Mouse (Mus musculus): Measurements from ENCODE around the gene Snx9. TPM values are rescaled to one million over a fixed set of nuclear protein-coding genes. Genes with fewer than 3 reads are reported as not detected.

The Snx9 gene
- polyA plus RNA-seq, 1 experiment, result 17.8 TPM

- H3K4me3 ChIP-seq (replicated peaks; ENCODE audit: insufficient read depth, low read depth, low read length), result no peak overlapping the region
- no peaks in the 10 kb centered on the region for H3K27me3 ChIP-seq (ENCODE audit: control insufficient read depth, insufficient read depth, low read length)
- DNase-seq, result peak; percentile 64 to 84
- WGBS, result 50% methylated on average over 13 of the region's 13 CpGs
- TF ChIP-seq POLR2A (IDR thresholded peaks at IDR 0.05; ENCODE audit: borderline replicate concordance, insufficient read depth, low read length) (no peak), CTCF (IDR thresholded peaks at IDR 0.05; ENCODE audit: borderline replicate concordance, insufficient read depth, low read depth, low read length) (no peak)
- peaks cover 10% of the 10 kb centered on the region for H3K4me1 ChIP-seq (ENCODE audit: control insufficient read depth, insufficient read depth, low read length)
- no peak overlapping the region for H3K27ac ChIP-seq (ENCODE audit: insufficient read depth, low read length)
These were observed 42.8 kb upstream of the Snx9 start for GRCm38 (mm10) chr17:5798221-5798801.

DNA sequence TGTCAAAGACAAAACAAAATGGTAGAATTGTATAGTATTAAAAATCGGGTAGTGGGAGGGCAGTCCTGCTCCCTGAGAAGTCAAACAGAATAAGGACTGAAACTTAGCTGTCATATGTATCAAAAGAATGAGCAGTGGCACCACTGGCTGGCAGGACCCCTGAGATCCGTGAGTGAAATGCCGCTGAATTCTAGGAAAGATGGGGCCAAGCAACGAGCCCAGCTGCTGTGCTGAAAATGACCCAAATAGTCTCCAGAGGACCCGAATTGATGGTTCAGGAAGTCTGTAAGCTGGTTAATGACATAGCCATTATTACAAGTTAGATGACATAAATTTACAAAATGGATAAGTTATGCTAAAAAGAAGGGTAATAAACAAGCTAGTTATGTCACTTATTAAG, 42.2 kb upstream of the Snx9 start:
- Histone ChIP-seq H3K4me1 (ENCODE audit: control insufficient read depth, insufficient read depth, low read length) (peaks cover 10% of the 10 kb centered on the region), H3K27me3 (ENCODE audit: control insufficient read depth, insufficient read depth, low read length) (no peaks in the 10 kb centered on the region), H3K27ac (ENCODE audit: insufficient read depth, low read length) (no peak overlapping the region), H3K4me3 (replicated peaks; ENCODE audit: insufficient read depth, low read depth, low read length) (no peak overlapping the region)
- TF ChIP-seq CTCF (IDR thresholded peaks at IDR 0.05; ENCODE audit: borderline replicate concordance, insufficient read depth, low read depth, low read length) (no peak), POLR2A (IDR thresholded peaks at IDR 0.05; ENCODE audit: borderline replicate concordance, insufficient read depth, low read length) (no peak)
- WGBS, result 70% methylated on average over 5 of the region's 5 CpGs
- no peak for DNase-seq

DNA sequence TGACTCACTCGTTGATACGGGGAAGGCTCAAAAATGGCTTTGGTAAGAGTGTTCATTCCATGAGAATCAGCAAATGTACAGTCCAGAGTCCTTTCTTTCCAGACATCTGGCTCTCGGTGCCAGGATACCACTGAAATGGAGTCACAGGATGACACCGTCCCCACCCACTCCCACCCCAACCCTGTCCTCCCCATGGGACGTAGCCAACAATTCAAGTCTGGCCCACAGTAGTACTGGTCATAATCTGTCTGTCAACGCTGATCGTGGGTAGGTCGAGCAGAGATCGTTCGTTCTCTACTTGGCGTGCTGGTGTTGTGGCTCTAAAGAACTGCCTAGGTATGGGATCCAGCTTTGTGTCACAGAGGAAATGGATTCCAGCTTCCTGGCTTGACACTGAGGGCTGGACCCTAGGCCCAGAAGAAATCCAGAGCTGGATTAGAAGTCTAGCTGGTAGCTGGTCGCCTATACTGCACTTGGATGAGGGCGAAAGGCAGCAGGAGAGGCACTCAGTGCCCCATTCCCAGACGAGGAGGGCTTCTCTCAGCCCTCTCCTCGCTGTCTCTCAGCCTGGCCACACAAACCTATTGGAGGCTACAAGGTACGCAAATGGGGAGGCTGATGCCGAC, 41.6 kb upstream of the Snx9 start:
- Histone ChIP-seq H3K27me3 (ENCODE audit: control insufficient read depth, insufficient read depth, low read length) (no peaks in the 10 kb centered on the region), H3K4me3 (replicated peaks; ENCODE audit: insufficient read depth, low read depth, low read length) (no peak overlapping the region), H3K4me1 (ENCODE audit: control insufficient read depth, insufficient read depth, low read length) (peaks cover 10% of the 10 kb centered on the region), H3K27ac (ENCODE audit: insufficient read depth, low read length) (no peak overlapping the region)
- no peak for DNase-seq
- 87% methylated on average over 17 of the region's 17 CpGs for WGBS
- TF ChIP-seq POLR2A (IDR thresholded peaks at IDR 0.05; ENCODE audit: borderline replicate concordance, insufficient read depth, low read length) (no peak), CTCF (IDR thresholded peaks at IDR 0.05; ENCODE audit: borderline replicate concordance, insufficient read depth, low read depth, low read length) (no peak)

GRCm38 (mm10) chr17:5800254-5800653, 40.9 kb upstream of the Snx9 start:
- WGBS, result 92% methylated on average over 2 of the region's 2 CpGs
- peaks cover 10% of the 10 kb centered on the region for H3K4me1 ChIP-seq (ENCODE audit: control insufficient read depth, insufficient read depth, low read length)
- no peaks in the 10 kb centered on the region for H3K27me3 ChIP-seq (ENCODE audit: control insufficient read depth, insufficient read depth, low read length)
- H3K27ac ChIP-seq (ENCODE audit: insufficient read depth, low read length), result no peak overlapping the region
- no peak overlapping the region for H3K4me3 ChIP-seq (replicated peaks; ENCODE audit: insufficient read depth, low read depth, low read length)
- no peak for DNase-seq
- TF ChIP-seq CTCF (IDR thresholded peaks at IDR 0.05; ENCODE audit: borderline replicate concordance, insufficient read depth, low read depth, low read length), result no peak
- TF ChIP-seq POLR2A (IDR thresholded peaks at IDR 0.05; ENCODE audit: borderline replicate concordance, insufficient read depth, low read length), result no peak

GRCm38 (mm10) chr17:5800824-5801560, 40.1 kb upstream of the Snx9 start:
- DNase-seq, result no peak
- Histone ChIP-seq H3K4me1 (ENCODE audit: control insufficient read depth, insufficient read depth, low read length) (peaks cover 10% of the 10 kb centered on the region), H3K27me3 (ENCODE audit: control insufficient read depth, insufficient read depth, low read length) (no peaks in the 10 kb centered on the region), H3K27ac (ENCODE audit: insufficient read depth, low read length) (no peak overlapping the region), H3K4me3 (replicated peaks; ENCODE audit: insufficient read depth, low read depth, low read length) (no peak overlapping the region)
- WGBS, result 88% methylated on average over 7 of the region's 7 CpGs
- TF ChIP-seq CTCF (IDR thresholded peaks at IDR 0.05; ENCODE audit: borderline replicate concordance, insufficient read depth, low read depth, low read length) (no peak), POLR2A (IDR thresholded peaks at IDR 0.05; ENCODE audit: borderline replicate concordance, insufficient read depth, low read length) (no peak)

DNA sequence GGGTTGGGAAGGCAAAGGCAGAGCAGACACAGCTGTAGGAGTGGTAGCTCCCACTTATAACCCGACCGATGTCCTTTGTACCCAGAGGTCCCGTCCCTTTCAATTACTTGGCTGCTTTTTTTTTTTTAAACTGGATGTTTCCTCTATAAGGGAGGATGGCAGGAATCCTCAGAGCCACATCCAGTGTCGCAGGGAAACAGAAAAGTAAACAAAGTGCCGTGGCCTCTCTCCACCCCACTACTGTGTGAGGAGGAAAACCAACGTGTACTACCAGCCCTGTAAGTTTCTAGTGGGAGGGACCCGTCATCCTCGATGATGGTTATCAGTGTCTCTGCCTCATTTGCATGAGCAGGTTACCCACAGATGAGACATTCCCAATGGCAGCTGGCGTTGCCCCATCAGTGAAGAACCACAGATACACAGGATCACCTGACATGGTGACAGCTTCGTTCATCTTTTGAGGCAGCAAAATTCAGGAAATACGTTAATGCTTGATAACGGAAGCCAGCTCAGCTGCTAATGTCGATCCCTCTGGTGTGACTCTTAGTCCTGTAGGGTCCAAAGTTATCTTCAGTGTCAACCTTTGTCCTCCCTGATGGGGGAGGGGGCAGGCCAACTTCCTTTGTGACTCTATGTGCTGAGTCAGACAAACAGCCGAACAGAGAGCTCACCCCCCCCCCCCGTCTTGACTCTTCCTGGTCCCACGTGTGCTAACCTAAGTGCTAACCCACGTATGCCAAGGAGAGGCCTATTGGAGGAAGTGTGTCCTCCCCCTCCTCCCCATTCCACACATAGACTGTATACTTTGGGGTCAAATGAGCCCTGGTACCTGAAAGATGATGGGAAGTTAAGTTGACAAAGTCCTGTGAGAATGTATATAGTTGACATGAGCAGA, 39.1 kb upstream of the Snx9 start:
- 83% methylated on average over 17 of the region's 17 CpGs for WGBS

DNA sequence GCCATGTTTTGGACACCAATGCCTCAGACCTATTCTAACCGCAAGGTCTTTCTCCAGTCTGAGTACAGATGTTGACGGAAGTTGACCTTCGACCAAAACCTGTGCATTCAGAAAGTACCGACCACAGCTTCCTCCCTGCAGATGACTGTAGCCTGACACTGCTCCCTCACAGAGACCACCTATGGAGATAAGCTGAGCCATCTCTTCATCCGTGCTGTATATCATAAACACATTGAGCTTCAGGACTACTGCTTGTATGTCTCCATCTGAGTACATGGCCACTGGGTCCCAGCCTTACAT, 38.5 kb upstream of the Snx9 start:
- no peak for DNase-seq
- WGBS, result 91% methylated on average over 5 of the region's 5 CpGs
- H3K27me3 ChIP-seq (ENCODE audit: control insufficient read depth, insufficient read depth, low read length), result no peaks in the 10 kb centered on the region
- no peak overlapping the region for H3K27ac ChIP-seq (ENCODE audit: insufficient read depth, low read length)
- no peak for TF ChIP-seq POLR2A (IDR thresholded peaks at IDR 0.05; ENCODE audit: borderline replicate concordance, insufficient read depth, low read length)
- TF ChIP-seq CTCF (IDR thresholded peaks at IDR 0.05; ENCODE audit: borderline replicate concordance, insufficient read depth, low read depth, low read length), result no peak
- peaks cover 7% of the 10 kb centered on the region for H3K4me1 ChIP-seq (ENCODE audit: control insufficient read depth, insufficient read depth, low read length)
- no peak overlapping the region for H3K4me3 ChIP-seq (replicated peaks; ENCODE audit: insufficient read depth, low read depth, low read length)

More for the DNA sequence above, 39.1 kb upstream of the Snx9 start:
- Histone ChIP-seq H3K4me1 (ENCODE audit: control insufficient read depth, insufficient read depth, low read length) (peaks cover 10% of the 10 kb centered on the region), H3K27ac (ENCODE audit: insufficient read depth, low read length) (no peak overlapping the region), H3K27me3 (ENCODE audit: control insufficient read depth, insufficient read depth, low read length) (no peaks in the 10 kb centered on the region), H3K4me3 (replicated peaks; ENCODE audit: insufficient read depth, low read depth, low read length) (no peak overlapping the region)
- no peak for TF ChIP-seq CTCF (IDR thresholded peaks at IDR 0.05; ENCODE audit: borderline replicate concordance, insufficient read depth, low read depth, low read length)
- TF ChIP-seq POLR2A (IDR thresholded peaks at IDR 0.05; ENCODE audit: borderline replicate concordance, insufficient read depth, low read length), result no peak
- no peak for DNase-seq
